Mouse (Mus musculus) hindbrain, embryonic 11.5 days (tissue): ENCODE results near the gene Odf3l2. TPM values are rescaled to one million over a fixed set of nuclear protein-coding genes. Genes with fewer than 3 reads are reported as not detected.

Experiments used
- ATAC-seq: fragments of 200-750 bp; cut with Nextera tagmentation; 2 replicates; pipeline ENCODE4 v1.8.0; 2017; ENCODE audit warnings: mild to moderate bottlenecking, moderate TSS enrichment, moderate library complexity; ENCODE audit not compliant: low FRiP score
- DNase-seq: peaks from one replicate; pipeline ENCODE4 v3.0.0-alpha.2; 2015; ENCODE audit warnings: low spot score
- H3K27ac ChIP-seq: fragments of 300-500 bp; sonication (generic); 2 replicates; pipeline ENCODE4 v1.5.1; 2014; ENCODE audit warnings: mild to moderate bottlenecking, low read depth, low read length
- H3K27me3 ChIP-seq: fragments of 300-500 bp; sonication (generic); 2 replicates; pipeline ENCODE4 v1.6.1; 2014; ENCODE audit warnings: mild to moderate bottlenecking, low read length, moderate library complexity, mixed read lengths; ENCODE audit not compliant: control insufficient read depth, insufficient read depth
- H3K36me3 ChIP-seq: fragments of 300-500 bp; sonication (generic); 2 replicates; pipeline ENCODE4 v1.6.1; 2014; ENCODE audit warnings: mild to moderate bottlenecking, low read length, moderate library complexity, mixed read lengths; ENCODE audit not compliant: control insufficient read depth, insufficient read depth
- H3K4me1 ChIP-seq: fragments of 300-500 bp; sonication (generic); replicated peaks from 2 replicates; pipeline ENCODE4 v1.6.1; 2014; ENCODE audit warnings: low read length, mixed read lengths; ENCODE audit not compliant: control insufficient read depth, insufficient read depth
- H3K4me2 ChIP-seq: fragments of 300-500 bp; sonication (generic); replicated peaks from 2 replicates; pipeline ENCODE4 v1.6.1; 2014; ENCODE audit warnings: mild to moderate bottlenecking, low read depth, low read length
- H3K4me3 ChIP-seq: fragments of 300-500 bp; sonication (generic); 2 replicates; pipeline ENCODE4 v1.5.1; 2014; ENCODE audit warnings: low read depth, low read length
- H3K9ac ChIP-seq: fragments of 300-500 bp; sonication (generic); 2 replicates; pipeline ENCODE4 v1.6.1; 2014; ENCODE audit warnings: low read depth, low read length
- H3K9me3 ChIP-seq: fragments of 300-500 bp; sonication (generic); 2 replicates; pipeline ENCODE4 v1.6.1; 2016; ENCODE audit warnings: low read length; ENCODE audit not compliant: control insufficient read depth
- WGBS: fragments of 180-500 bp; shearing (Covaris S2); extraction: QIAGEN DNeasy Blood & Tissue Kit; methylation state at CpG from one replicate; pipeline ENCODE4 v1.1.7; 2014; 5-methylcytosine and 5-hydroxymethylcytosine counted together
- polyA plus RNA-seq: library from polyadenylated mRNA; unstranded; fragments of >200 nt; fragmentation: Nextera tagmentation; extraction: Ambion mirVana; gene quantifications from 2 replicates; pipeline ENCODE4 v1.2.1, GENCODE M21; 2014

Odf3l2 gene
- not detected in 2 replicates for polyA plus RNA-seq

- Histone ChIP-seq H3K36me3 (no peaks in the 10 kb centered on the region), H3K9me3 (no peaks in the 10 kb centered on the region), H3K4me1 (no peaks in the 10 kb centered on the region; the same call in 1 of the 2 replicates), H3K27ac (no peak within 1 kb of the TSS), H3K9ac (no peak within 1 kb of the TSS), H3K4me2 (no peak within 1 kb of the TSS), H3K27me3 (no peaks in the 10 kb centered on the region), H3K4me3 (no peak within 1 kb of the TSS)
- 74% methylated on average over 8 of the region's 8 CpGs for WGBS
- DNase-seq (no peak), ATAC-seq (no peak)
Observed at GRCm38 (mm10) chr10:79645711-79646110, at the start of gene Odf3l2. TSS of gene Odf3l2 (minus strand) at chr10:79645738.

- H3K4me2 ChIP-seq = no peak overlapping the region
- no peaks in the 10 kb centered on the region for H3K36me3 ChIP-seq
- H3K9ac ChIP-seq = no peak overlapping the region
- no peaks in the 10 kb centered on the region for H3K4me1 ChIP-seq
- H3K27ac ChIP-seq = no peak overlapping the region
- DNase-seq (no peak), ATAC-seq (no peak)
- WGBS = 85% methylated on average over 6 of the region's 6 CpGs
- no peak overlapping the region for H3K4me3 ChIP-seq
- H3K27me3 ChIP-seq = no peaks in the 10 kb centered on the region
- H3K9me3 ChIP-seq = no peaks in the 10 kb centered on the region
Observed at GRCm38 (mm10) chr10:79694379-79694655, 48.8 kb upstream of the Odf3l2 start.

- H3K9ac ChIP-seq = no peak overlapping the region
- H3K36me3 ChIP-seq = 0 out of 2 replicates have a peak, but pooled peaks cover 3% of the 10 kb centered on the region
- H3K9me3 ChIP-seq = no peaks in the 10 kb centered on the region
- H3K4me1 ChIP-seq = no peaks in the 10 kb centered on the region
- H3K27me3 ChIP-seq = no peaks in the 10 kb centered on the region
- H3K4me3 ChIP-seq = no peak overlapping the region
- DNase-seq (no peak), ATAC-seq (no peak)
- 83% methylated on average over 12 of the region's 12 CpGs for WGBS
- no peak overlapping the region for H3K27ac ChIP-seq
- H3K4me2 ChIP-seq = no peak overlapping the region
Observed at GRCm38 (mm10) chr10:79693580-79694378, 48.2 kb upstream of the Odf3l2 start.

- WGBS = 98% methylated on average over 2 of the region's 2 CpGs
Observed at GRCm38 (mm10) chr10:79691986-79692548, 46.5 kb upstream of the Odf3l2 start.

GRCm38 (mm10) chr10:79689178-79689577 lies 43.6 kb upstream of the Odf3l2 start:
- Histone ChIP-seq H3K4me1 (no peaks in the 10 kb centered on the region), H3K9ac (no peak overlapping the region), H3K4me2 (no peak overlapping the region), H3K9me3 (no peaks in the 10 kb centered on the region), H3K36me3 (peaks cover 17% of the 10 kb centered on the region), H3K27ac (no peak overlapping the region), H3K27me3 (no peaks in the 10 kb centered on the region), H3K4me3 (no peak overlapping the region)
- DNase-seq (no peak), ATAC-seq (no peak)
- WGBS = 94% methylated on average over 3 of the region's 3 CpGs

More at GRCm38 (mm10) chr10:79691986-79692548, 46.5 kb upstream of the Odf3l2 start:
- H3K27me3 ChIP-seq = no peaks in the 10 kb centered on the region
- H3K4me3 ChIP-seq = no peak overlapping the region
- DNase-seq = no peak
- H3K36me3 ChIP-seq = peaks cover 11% of the 10 kb centered on the region
- H3K27ac ChIP-seq = no peak overlapping the region
- H3K9me3 ChIP-seq = no peaks in the 10 kb centered on the region
- no peaks in the 10 kb centered on the region for H3K4me1 ChIP-seq
- no peak overlapping the region for H3K9ac ChIP-seq
- no peak overlapping the region for H3K4me2 ChIP-seq
- ATAC-seq = no peak

- no peak for DNase-seq
- Histone ChIP-seq H3K9ac (no peak within 1 kb of the TSS), H3K36me3 (peaks cover 19% of the 10 kb centered on the region), H3K9me3 (no peaks in the 10 kb centered on the region), H3K27me3 (no peaks in the 10 kb centered on the region), H3K4me2 (no peak within 1 kb of the TSS), H3K4me3 (no peak within 1 kb of the TSS), H3K4me1 (no peaks in the 10 kb centered on the region; the same call in 1 of the 2 replicates), H3K27ac (no peak within 1 kb of the TSS)
- 83% methylated on average over 4 of the region's 4 CpGs for WGBS
- no peak for ATAC-seq
Observed at GRCm38 (mm10) chr10:79688720-79689119, 43.2 kb upstream of the Odf3l2 start, which contains the start of gene Gzmm. TSS of gene Gzmm (plus strand) at chr10:79689020.

- no peak overlapping the region for H3K9ac ChIP-seq
- peaks cover 19% of the 10 kb centered on the region for H3K36me3 ChIP-seq
- WGBS = 97% methylated on average over 6 of the region's 6 CpGs
- H3K4me2 ChIP-seq = no peak overlapping the region
- no peak overlapping the region for H3K27ac ChIP-seq
- no peak overlapping the region for H3K4me3 ChIP-seq
- H3K9me3 ChIP-seq = no peaks in the 10 kb centered on the region
- H3K27me3 ChIP-seq = no peaks in the 10 kb centered on the region
- no peak for ATAC-seq
- H3K4me1 ChIP-seq = peaks cover 6% of the 10 kb centered on the region; the same call in 1 of the 2 replicates
- DNase-seq = no peak
Observed at GRCm38 (mm10) chr10:79687513-79687912, 42.0 kb upstream of the Odf3l2 start.

GRCm38 (mm10) chr10:79686691-79687090 lies 41.2 kb upstream of the Odf3l2 start:
- Histone ChIP-seq H3K36me3 (peaks cover 19% of the 10 kb centered on the region), H3K9ac (no peak overlapping the region), H3K9me3 (no peaks in the 10 kb centered on the region), H3K4me1 (peaks cover 6% of the 10 kb centered on the region; the same call in 1 of the 2 replicates), H3K27me3 (no peaks in the 10 kb centered on the region), H3K4me2 (no peak overlapping the region), H3K4me3 (no peak overlapping the region), H3K27ac (no peak overlapping the region)
- DNase-seq (no peak), ATAC-seq (no peak)
- 100% methylated on average over 1 of the region's 1 CpGs for WGBS

- 93% methylated on average over 2 of the region's 2 CpGs for WGBS
- no peak for DNase-seq
- Histone ChIP-seq H3K4me3 (no peak overlapping the region), H3K9ac (no peak overlapping the region), H3K4me1 (peaks cover 6% of the 10 kb centered on the region; the same call in 1 of the 2 replicates), H3K27me3 (no peaks in the 10 kb centered on the region), H3K4me2 (no peak overlapping the region), H3K27ac (no peak overlapping the region), H3K9me3 (no peaks in the 10 kb centered on the region), H3K36me3 (peaks cover 19% of the 10 kb centered on the region)
- no peak for ATAC-seq
Observed at GRCm38 (mm10) chr10:79686219-79686618, 40.7 kb upstream of the Odf3l2 start.
